Mouse (Mus musculus) hematopoietic stem cell, adult 5-6 weeks (primary cell): ENCODE results near the gene Znfx1. TPM values are rescaled to one million over a fixed set of nuclear protein-coding genes. Genes with fewer than 3 reads are reported as not detected.

Experiments
- ATAC-seq, 2 experiments: fragments of 125-278 bp in 1 of 2; replicated peaks in 1 of 2; 2 replicates each; pipeline ENCODE4 v1.8.0; 2016 to 2017; ENCODE audit warnings: inconsistent platforms in 2 of 2, mild to moderate bottlenecking in 2 of 2, moderate number of reproducible peaks in 2 of 2, low read depth in 1 of 2, moderate TSS enrichment in 1 of 2; ENCODE audit not compliant: low FRiP score in 2 of 2, poor library complexity in 2 of 2, severe bottlenecking in 2 of 2, insufficient read depth in 1 of 2, low TSS enrichment in 1 of 2
- total RNA-seq: library from RNA; stranded (forward); fragments of 172-1452, 232-1000 nt; gene quantifications from 2 replicates; pipeline ENCODE4 v1.2.3, GENCODE M21; 2017

Gene Znfx1
- total RNA-seq, 1 experiment from 2014 or later, result 24.9 TPM

GRCm38 (mm10) chr2:167077199-167077962, 14.6 kb upstream of the Znfx1 start:
- ATAC-seq, result no peak

GRCm38 (mm10) chr2:167076759-167077158, 13.9 kb upstream of the Znfx1 start:
- ATAC-seq, result no peak

- no peak for ATAC-seq
Measured at GRCm38 (mm10) chr2:167076352-167076751, 13.5 kb upstream of the Znfx1 start.

DNA sequence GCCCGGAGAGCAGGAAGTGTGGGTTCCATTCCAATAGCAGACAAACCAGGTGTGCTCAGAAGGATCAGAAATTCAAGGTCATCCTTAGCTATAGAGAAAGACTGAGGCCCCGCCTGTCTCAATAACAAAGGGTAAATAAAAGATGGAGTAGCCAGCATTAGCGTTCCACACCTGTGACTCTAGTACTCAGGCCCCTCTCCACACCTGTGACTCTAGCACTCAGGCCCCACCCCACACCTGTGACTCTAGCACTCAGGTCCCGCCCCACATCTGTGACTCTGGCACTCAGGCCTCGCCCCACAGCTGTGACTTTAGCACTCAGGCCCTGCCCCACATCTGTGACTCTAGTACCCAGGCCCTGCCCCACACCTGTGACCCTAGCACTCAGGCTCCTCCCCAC, 11.8 kb upstream of the Znfx1 start:
- ATAC-seq, result no peak

DNA sequence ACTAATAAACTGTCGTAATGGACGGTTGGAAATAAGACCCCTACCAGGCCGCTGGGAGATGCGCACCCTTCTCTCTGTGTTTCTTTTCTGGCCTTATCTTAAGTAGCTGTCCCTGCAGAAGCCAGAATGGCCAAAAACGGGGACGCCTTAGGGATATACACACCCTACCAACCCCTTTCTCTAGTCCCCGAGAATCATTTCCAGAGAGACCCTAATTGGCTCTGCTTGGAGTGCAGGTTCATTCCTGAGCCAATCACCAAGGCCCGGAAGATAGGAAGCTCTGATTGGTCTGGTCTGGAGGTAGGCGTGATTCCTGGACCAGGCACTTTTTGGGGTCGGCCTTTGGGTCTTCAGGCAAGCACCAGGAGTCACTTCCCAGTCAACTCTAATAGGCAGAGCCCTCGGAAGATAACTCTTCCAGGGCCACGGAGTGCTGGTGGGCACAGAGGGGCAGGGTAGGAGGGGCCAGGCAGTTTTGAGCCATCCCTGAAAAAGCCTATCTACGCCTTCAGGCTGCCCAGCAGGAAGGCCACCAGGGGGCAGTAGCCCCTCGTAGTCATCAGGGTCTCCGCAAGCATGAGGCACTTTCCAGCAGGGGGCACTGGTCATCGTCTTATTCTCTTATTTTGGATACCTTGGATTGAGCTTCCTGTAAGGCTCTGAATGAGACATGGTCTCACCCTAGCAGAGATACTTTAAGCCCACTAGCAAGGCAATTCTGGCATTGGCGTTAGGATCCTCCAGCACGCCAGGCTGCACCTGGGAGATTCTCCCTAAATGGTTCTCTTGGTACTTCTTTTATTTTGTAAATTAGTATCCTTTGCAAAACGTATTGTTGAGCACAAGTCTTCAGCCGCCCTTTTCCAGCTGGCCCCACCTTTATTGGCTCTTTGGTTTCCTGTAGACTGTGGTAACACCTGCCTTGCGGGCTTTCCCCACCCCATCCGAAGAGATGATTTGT, 9.1 kb upstream of the Znfx1 start:
- peak; percentile 87 to 92 for ATAC-seq

GRCm38 (mm10) chr2:167071266-167071640, 8.4 kb upstream of the Znfx1 start:
- ATAC-seq, result no peak

DNA sequence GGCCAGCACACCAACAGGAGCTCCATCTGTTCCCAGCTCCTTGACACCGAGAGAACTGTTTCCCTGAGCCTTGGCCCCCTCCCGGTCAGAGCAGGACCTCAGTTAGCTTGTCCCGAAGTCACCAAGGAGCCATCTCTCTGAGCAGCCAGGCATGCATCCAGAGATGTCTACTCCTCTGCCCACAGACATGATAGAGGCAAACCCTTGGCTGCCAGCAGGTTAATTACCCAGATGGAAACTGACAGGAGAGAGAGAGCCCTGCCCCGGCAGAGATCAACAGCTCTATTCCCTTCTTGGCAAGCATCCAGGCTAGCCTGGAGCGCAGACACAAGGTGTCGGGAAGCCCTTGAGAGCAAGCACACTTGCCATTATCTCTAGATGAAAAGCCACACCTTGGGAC, 7.5 kb upstream of the Znfx1 start:
- ATAC-seq, result no peak

DNA sequence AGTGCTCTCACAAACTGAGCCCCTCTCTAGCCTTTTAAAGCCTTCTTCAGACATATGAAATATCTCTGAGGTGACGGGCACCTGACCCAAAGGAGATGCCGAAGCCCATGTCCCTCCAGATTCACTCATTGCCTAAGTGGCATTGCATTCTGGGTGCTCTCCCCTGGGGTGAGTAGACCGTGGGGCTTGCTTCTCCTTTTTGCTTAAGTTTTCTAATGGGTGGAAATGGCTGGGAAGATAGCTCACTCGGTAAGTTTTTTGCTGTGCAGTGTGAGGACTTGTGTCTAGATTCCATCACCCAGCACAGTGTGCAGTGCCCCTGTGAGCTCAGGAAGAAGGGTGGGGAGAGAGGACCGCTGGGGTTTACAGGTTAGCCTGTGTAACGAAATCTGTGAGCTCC, 4.8 kb upstream of the Znfx1 start:
- no peak for ATAC-seq

DNA sequence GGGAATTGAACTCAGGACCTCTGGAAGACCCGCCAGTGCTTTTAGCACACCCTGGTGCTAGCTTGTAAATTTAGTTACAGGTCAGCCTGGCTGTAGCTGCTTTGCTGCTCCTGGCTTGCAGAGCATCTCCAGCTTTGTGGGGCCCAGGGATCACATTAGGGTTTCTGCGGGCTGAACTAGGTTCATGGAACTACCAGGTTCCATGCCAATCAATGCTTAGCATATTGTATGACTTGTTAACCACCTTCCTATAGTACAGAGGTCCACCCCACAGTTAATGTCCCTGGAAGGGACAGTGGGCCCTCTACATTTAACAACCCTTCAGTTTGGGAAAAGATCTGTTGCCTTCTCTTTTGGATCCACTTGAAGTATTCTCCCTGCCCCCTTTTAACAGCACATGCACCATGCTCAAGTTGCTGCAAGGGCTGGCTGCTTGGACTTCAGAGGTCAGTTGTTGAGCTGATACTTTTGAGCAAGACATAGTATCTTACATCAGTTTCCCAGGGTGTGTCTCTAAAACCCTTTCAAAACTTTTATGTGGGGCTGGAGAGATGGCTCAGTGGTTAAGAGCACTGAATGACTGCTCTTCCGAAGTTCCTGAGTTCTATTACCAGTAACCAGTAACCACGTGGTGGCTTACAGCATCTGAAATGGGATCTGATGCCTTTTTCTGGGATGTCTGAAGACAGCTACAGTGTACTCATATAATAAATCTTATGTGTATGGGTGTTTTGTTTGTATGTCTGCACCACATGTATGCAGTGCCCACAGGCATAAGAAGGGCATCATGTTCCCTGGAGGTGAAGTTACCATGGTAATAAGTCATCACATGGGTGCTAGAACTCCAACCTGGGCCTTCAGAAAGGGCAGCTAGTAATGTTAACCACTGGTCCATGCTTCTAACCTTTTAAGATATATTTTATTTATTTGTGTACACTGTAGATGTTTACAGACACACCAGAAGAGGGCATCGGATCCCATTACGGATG, 4.0 kb upstream of the Znfx1 start:
- ATAC-seq, result no peak

GRCm38 (mm10) chr2:167066031-167066430, 3.2 kb upstream of the Znfx1 start:
- ATAC-seq, result no peak

GRCm38 (mm10) chr2:167064601-167065295, 1.9 kb upstream of the Znfx1 start:
- ATAC-seq, result no peak

DNA sequence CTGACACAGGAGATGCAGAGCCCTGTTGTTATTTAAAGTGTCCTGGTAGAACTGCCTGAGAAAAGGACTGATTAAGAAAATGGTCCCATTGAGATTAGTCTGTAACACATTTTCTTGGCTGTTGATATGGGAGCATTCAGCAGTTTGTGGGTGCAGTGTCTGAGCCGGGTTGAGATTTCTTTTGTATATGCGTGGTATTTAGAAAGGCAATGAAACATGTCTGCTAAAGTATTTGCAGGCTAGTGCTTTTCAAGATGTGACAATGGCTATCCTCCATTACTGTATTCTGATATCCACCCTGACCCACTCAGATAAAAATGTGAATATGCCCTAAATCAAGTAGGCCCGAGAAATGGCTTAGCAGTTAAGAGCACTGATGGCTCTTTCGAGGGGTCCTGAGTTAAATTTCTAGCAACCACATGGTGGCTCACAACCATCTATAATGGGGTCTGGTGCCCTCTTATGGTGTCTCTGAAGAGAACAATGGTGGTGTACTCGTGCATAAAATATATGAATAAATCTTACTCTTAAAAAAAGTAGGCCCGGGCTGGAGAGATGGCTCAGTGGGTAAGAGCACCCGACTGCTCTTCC, 1.2 kb upstream of the Znfx1 start:
- no peak for ATAC-seq

DNA sequence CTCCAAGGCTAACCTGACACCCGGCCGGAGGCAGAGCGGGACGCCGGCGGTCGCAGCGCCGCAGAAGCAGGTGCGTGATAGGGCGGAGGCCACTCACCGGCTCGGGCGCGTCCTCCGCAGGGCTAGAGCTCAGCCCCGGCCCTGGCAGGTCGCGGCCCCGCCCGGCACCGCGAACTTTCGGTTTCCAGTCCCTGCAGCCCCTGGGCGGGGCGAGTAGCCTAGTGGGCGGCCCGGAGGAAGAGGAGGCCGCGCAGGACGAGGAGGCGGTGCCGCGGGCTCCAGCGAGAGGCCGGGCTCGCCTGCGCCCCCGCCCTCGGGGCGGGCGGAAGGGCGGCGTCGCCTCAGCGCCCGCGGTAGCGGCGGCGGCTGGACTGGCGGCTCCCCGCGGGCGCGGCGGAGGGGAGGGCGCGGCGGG, 311 bp downstream of the Znfx1 start:
- ATAC-seq, result peak; percentile 82 to 88

DNA sequence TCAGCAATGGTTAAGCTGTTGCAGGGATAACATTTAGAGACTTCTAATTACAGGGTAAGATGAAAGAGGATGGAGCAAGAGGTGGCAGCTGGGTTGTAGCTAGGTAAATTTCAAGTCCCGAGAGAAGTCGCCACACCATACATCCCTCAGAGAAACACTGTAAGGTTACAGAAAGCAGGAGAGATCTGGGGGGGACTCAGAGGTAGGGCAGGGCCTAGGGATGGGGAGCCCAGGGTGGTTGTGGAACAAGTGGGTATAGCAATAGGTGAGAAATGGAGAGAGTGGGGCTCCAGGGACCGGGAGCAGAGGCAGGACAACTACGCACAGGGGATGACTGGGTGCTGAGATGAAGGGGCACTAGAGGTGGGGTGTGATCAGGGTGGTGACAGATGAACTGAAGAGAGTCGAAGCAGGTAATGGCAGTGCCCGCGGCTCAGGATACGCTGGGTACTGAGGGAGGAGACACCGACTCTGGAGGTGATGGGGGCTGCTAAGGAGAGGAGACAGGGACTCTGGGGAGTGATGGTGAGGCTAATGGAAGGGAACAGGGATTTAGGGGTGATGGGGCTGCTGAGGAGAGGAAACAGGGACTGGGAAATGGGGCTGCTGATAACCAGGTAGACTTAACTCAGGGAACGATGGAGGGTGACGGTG, 1.3 kb downstream of the Znfx1 start:
- no peak for ATAC-seq

DNA sequence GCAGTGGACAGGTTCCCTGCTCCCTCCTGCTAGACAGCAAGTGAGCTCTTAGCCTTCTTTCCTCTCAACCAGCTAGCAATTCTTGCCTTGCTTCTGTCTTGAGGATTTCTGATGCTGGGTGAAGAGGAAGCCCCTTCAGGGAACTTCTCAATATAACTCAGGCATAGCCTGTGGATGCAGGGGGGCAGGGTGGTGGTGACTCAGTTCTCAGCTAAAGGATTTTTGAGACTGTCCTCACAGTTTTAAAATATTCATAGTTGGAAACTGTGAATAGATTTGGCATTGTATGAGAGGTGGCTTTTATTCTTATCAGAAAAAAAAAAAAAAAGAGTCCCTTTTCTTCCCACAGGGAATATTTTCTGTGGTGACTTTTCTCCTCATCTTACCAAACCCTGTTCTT, 2.1 kb downstream of the Znfx1 start:
- ATAC-seq, result no peak

DNA sequence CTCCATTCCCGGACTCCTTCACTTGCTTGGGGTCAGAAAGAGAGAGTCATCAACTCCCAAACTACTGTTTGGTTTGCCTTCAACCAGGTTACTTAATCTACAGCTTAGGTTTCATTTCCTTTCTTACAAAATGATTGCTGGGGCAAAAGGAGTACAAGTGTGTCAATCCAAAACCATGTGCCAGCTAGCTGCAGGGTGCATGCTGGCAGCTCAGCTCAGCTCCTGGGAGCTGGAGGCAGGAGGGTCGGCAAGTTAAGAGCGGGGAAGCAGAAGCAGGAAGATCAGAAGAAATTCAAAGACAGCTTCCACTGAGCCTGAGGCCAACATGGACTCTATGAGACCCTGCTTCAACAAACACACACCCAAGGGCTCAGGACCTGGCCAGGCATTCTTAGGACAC, 2.5 kb downstream of the Znfx1 start:
- no peak for ATAC-seq
